Mouse (Mus musculus): ENCODE results near the gene Vps53.

- TF ChIP-seq CTCF (conservative IDR thresholded peaks at IDR 0.05; ENCODE audit: low read length), result no peak
- TF ChIP-seq NANOG (IDR thresholded peaks at IDR 0.05; ENCODE audit: borderline replicate concordance, low read length), result no peak
- TF ChIP-seq POU5F1 (IDR thresholded peaks at IDR 0.05; ENCODE audit: borderline replicate concordance, low read length), result no peak
Measured at GRCm38 (mm10) chr11:76037581-76038294, 141.7 kb downstream of the Vps53 start.

Measured in E14TG2a.4 (cell line).